Mouse (Mus musculus) erythroblast, embryonic 14.5 days (primary cell): Measurements from ENCODE around the gene Cntn5.

Source experiments
- GATA1 ChIP-seq: IDR thresholded peaks from 2 replicates; pipeline ENCODE4 v1.6.1; 2012; ENCODE audit warnings: low read length, inconsistent platforms, mixed read lengths
- TAL1 ChIP-seq: IDR thresholded peaks from 3 replicates; pipeline ENCODE4 v1.6.1; 2012; ENCODE audit warnings: low read length, inconsistent platforms, mixed read lengths

DNA sequence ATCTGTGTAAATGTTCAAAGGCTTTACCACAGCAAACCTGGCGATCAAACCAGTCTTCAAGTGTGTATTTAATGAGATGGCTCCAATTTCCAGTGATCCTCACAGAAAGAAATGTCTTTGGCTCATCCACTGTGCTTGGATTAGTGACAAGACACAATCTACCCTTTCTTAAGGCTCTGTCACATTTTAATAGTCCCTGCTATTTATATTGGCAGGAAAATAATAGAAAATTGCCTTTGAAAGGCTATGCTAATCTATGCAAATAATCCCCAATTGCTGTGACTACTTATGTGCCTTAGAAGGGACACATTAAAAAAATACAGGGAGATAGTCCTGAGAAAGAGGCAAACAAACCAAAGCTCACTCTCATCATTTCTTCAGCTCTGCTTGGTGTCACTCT is 672.5 kb downstream of the Cntn5 start:
- no peak for TF ChIP-seq GATA1
- TF ChIP-seq TAL1 = no peak
